Mouse (Mus musculus) liver, adult 2 months (tissue): Measurements from ENCODE around the gene Mxd3.

Experiments
- CTCF ChIP-seq: fragments of 200-500 bp; IDR thresholded peaks from 2 replicates; pipeline ENCODE4 v1.5.1; 2011; ENCODE audit warnings: low read depth, low read length, control low read depth
- POLR2A ChIP-seq: fragments of 200-500 bp; IDR thresholded peaks from 2 replicates; pipeline ENCODE4 v1.6.1; 2011; ENCODE audit warnings: low read length, control low read depth; ENCODE audit not compliant: insufficient read depth; ENCODE audit errors: extremely low read depth

DNA sequence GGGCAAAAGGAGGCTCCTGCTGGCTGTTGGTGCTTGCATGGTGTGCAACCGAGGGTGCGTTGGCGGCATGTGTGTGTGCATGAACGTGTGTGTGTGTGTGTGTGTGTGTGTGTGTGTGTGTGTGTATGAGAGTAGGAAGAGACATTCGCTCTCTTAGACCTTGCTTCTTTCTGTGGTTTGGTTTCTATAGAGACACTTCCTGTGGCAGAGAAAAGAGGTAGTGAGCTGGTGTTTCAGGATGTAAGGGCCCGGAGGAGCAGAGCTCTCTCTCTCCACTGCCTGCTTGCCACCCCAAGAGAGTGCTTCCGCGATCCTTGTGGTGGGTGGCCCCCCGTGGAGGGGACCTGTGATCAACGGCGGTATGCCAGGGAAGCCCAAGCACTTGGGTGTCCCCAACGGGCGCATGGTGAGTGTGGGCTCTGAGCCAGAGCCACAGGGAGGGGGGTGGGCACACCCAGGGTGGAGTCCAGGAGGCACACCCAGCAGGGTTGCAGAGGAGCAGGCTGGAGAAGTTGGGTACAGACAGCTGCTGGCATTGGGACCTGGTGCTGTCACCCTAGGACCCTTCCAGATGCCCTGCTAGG lies 40.0 kb upstream of the Mxd3 start, which contains the start of gene Rgs14:
- TF ChIP-seq CTCF (no peak), POLR2A (no peak)
